Mouse (Mus musculus) heart, postnatal 0 days (tissue): ENCODE data around the gene Fam111a.

Experiments
- CTCF ChIP-seq: IDR thresholded peaks from 2 replicates; pipeline ENCODE4 v1.5.1; 2016; ENCODE audit warnings: antibody characterized with exemption, control low read depth, low read depth
- EP300 ChIP-seq: IDR thresholded peaks from 2 replicates; pipeline ENCODE4 v1.6.1; 2016; ENCODE audit warnings: antibody characterized with exemption, low read depth

DNA sequence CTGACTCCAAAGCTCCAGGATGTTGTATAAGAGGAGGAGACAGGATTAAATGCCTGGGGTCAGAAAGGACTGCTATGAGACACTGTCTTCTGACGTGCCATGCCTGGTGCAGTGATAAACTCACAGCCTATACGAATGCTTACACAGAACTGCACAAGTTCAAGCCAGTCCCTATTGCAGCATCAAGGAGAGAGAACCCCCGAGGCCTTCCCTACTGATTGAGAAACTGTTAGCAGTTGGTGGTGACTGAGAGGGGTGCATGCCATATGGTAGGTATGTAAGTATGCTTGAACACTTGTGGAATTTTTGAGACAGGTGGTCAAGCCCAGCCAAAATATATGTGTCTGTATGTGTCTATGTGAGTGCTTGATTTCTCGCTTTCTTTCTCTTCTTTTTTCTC lies 22.2 kb upstream of the Fam111a start:
- TF ChIP-seq EP300 (no peak), CTCF (no peak)
